Mouse (Mus musculus): ENCODE data around the gene Fubp1. TPM values are rescaled to one million over a fixed set of nuclear protein-coding genes. Genes with fewer than 3 reads are reported as not detected.

Gene Fubp1
- total RNA-seq, 4 experiments from 2014 or later = 98.9 to 115 (median 104) TPM

GRCm38 (mm10) chr3:152272974-152273685 lies 62.9 kb downstream of the Fubp1 start:
- DNase-seq (ENCODE audit: low spot score in 2 of 2) = no peak

- DNase-seq (ENCODE audit: low spot score in 2 of 2) = no peak
These were observed 64.8 kb downstream of the Fubp1 start for GRCm38 (mm10) chr3:152275008-152275407.

GRCm38 (mm10) chr3:152276935-152277334 lies 66.7 kb downstream of the Fubp1 start:
- DNase-seq (ENCODE audit: low spot score in 2 of 2) = no peak

- no peak for DNase-seq (ENCODE audit: low spot score in 2 of 2)
These were observed 67.7 kb downstream of the Fubp1 start for GRCm38 (mm10) chr3:152277912-152278311.

- no peak for DNase-seq (ENCODE audit: low spot score in 2 of 2)
These were observed 68.2 kb downstream of the Fubp1 start for GRCm38 (mm10) chr3:152278431-152278830.

GRCm38 (mm10) chr3:152282126-152282525 lies 71.9 kb downstream of the Fubp1 start:
- no peak for DNase-seq (ENCODE audit: low spot score in 2 of 2)

- no peak for DNase-seq (ENCODE audit: low spot score in 2 of 2)
These were observed 74.1 kb downstream of the Fubp1 start for GRCm38 (mm10) chr3:152284306-152284705.

- DNase-seq (ENCODE audit: low spot score in 2 of 2) = no peak
These were observed 74.5 kb downstream of the Fubp1 start for GRCm38 (mm10) chr3:152284759-152285158.

Other genes with a start within 250 kb of the Fubp1 start
- gene Gipc2, start 44.2 kb upstream of the Fubp1 start, total RNA-seq (2022) = 1 to 10 TPM; 3.3 to 6.7 (median 5.0) TPM
- gene Dnajb4, start 120 bp upstream of the Fubp1 start, total RNA-seq (2022) = 10 to 100 TPM; 62.7 to 70.1 (median 65.9) TPM
- gene Nexn, start 55.9 kb downstream of the Fubp1 start, total RNA-seq (2022) = 1 to 10 TPM; 6.5 to 9.8 (median 7.7) TPM
- 10 to 100 TPM; 82.5 to 93.1 (median 87.5) TPM for gene Miga1, start 130.0 kb downstream of the Fubp1 start, total RNA-seq (2022)
- gene Usp33, start 136.1 kb downstream of the Fubp1 start, total RNA-seq (2022) = 100 to 1,000 TPM; 129 to 150 (median 142) TPM
- gene Zzz3, start 185.1 kb downstream of the Fubp1 start, total RNA-seq (2022) = 10 to 100 TPM; 48.1 to 52.1 (median 49.2) TPM

Measured in left cerebral cortex, adult 8-10 months (tissue).